22 mouse cellular contexts compared by ENCODE assay signal in the genomic region with DNA sequence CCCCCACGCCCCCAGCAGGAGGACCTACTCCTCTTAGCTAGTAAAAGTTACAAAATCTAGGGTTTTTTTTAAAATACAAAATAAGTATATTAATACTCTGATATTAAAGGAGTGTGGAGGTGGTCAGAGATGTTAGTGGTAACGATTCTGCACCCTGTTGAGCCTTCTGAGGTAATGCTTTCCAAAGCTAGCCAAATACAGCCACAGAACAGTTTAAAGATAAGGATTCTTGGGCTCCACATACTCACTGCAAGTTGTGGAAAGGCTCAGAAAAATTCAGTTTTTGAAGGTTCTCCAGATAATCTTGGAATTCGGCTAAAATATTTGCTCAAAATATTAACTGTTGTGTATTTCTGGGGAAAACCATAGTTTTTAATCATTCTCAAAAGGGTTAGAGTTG.
DNase-seq lines count a peak whose midpoint lies in the region; ATAC-seq and TF ChIP-seq lines count a peak whose summit lies in the region.
"Had no signal": no experiment of that assay in that cellular context is flagged by ENCODE, and none has a peak within 500 bp of the region (broad histone marks: within the 10 kb centered on the region; RNA-seq: fewer than 3 reads in every experiment).

No protein-coding gene starts in this region.

- H3K36me3 ChIP-seq in heart, embryonic 12.5 days = no peaks in the 10 kb centered on the region
- H3K36me3 ChIP-seq in lung, embryonic 16.5 days (ENCODE audit: control insufficient read depth, insufficient read depth, low read length) = no peaks in the 10 kb centered on the region
- no peaks in the 10 kb centered on the region for H3K36me3 ChIP-seq in liver, embryonic 14.5 days (replicated peaks; ENCODE audit: control insufficient read depth, insufficient read depth, low read depth)
- H3K36me3 ChIP-seq: embryonic facial prominence, embryonic 13.5 days; midbrain, embryonic 13.5 days had no signal

- ATAC-seq in heart, embryonic 12.5 days (ENCODE audit: insufficient number of reproducible peaks, low FRiP score) = no peak
- no peak for ATAC-seq in lung, embryonic 16.5 days (ENCODE audit: low read depth)
- no peak; the same call in 1 of the 2 replicates for ATAC-seq in liver, embryonic 14.5 days (ENCODE audit: insufficient read depth)
- ATAC-seq: forebrain, embryonic 14.5 days; inflammation-experienced regulatory T-cells, adult 6 months; midbrain, embryonic 13.5 days had no signal

- H3K27ac ChIP-seq in heart, embryonic 12.5 days (ENCODE audit: poor library complexity, severe bottlenecking) = 0 out of 2 replicates have a peak overlapping the region, but pooled peaks have one; percentile 43
- peak overlapping the region; percentile 36 for H3K27ac ChIP-seq in lung, embryonic 16.5 days (ENCODE audit: low read length)
- H3K27ac ChIP-seq in liver, embryonic 14.5 days = no peak overlapping the region; the same call in 1 of the 2 replicates
- H3K27ac ChIP-seq: embryonic facial prominence, embryonic 13.5 days; hindbrain, embryonic 14.5 days; left cerebral cortex, adult 2 months; midbrain, embryonic 13.5 days had no signal

- no peaks in the 10 kb centered on the region for H3K9me3 ChIP-seq in heart, embryonic 12.5 days (replicated peaks)
- H3K9me3 ChIP-seq in lung, embryonic 16.5 days (ENCODE audit: control insufficient read depth, low read length) = no peaks in the 10 kb centered on the region
- no peaks in the 10 kb centered on the region for H3K9me3 ChIP-seq in liver, embryonic 14.5 days (ENCODE audit: control insufficient read depth, low read length)
- H3K9me3 ChIP-seq: embryonic facial prominence, embryonic 13.5 days; midbrain, embryonic 13.5 days had no signal

- H3K4me3 ChIP-seq in heart, embryonic 12.5 days = no peak overlapping the region
- no peak overlapping the region for H3K4me3 ChIP-seq in lung, embryonic 16.5 days (ENCODE audit: low read length)
- no peak overlapping the region for H3K4me3 ChIP-seq in liver, embryonic 14.5 days (ENCODE audit: insufficient read depth in 1 of 2, low read depth in 2 of 2, low read length in 2 of 2)
- H3K4me3 ChIP-seq: embryonic facial prominence, embryonic 13.5 days; erythroblast, embryonic 14.5 days; left cerebral cortex, adult 2 months; midbrain, embryonic 13.5 days had no signal

- DNase-seq in heart, adult 8-10 months (ENCODE audit: low spot score) = no peak
- no peak for DNase-seq in lung, adult 18-20 months
- DNase-seq in liver, embryonic 14.5 days (ENCODE audit: low read depth in 3 of 3, low spot score in 3 of 3) = no peak
- DNase-seq in frontal cortex, postnatal 14 days (ENCODE audit: low spot score in 2 of 2) = no peak
- DNase-seq in cerebellum, postnatal 14 days = no peak
- no peak for DNase-seq in spleen, adult 12 weeks (ENCODE audit: low spot score)
- DNase-seq: adrenal gland, adult 2 months; cerebellum, adult 18-20 months; cerebellum, postnatal 25 days; embryo, embryonic 11 days; gastrocnemius, postnatal 10 days; heart, adult 11 months; lung, postnatal 10 days had no signal

- TF ChIP-seq CTCF in liver, embryonic 14.5 days (IDR thresholded peaks at IDR 0.05; ENCODE audit: low read depth) = no peak

- peaks cover 13% of the 10 kb centered on the region for H3K4me1 ChIP-seq in heart, embryonic 12.5 days (replicated peaks)
- H3K4me1 ChIP-seq in lung, embryonic 16.5 days (replicated peaks; ENCODE audit: control insufficient read depth, insufficient read depth, low read length) = peaks cover 21% of the 10 kb centered on the region
- peaks cover 12 to 23% of the 10 kb centered on the region in 2 experiments for H3K4me1 ChIP-seq in liver, embryonic 14.5 days (replicated peaks; ENCODE audit: control insufficient read depth in 2 of 2, insufficient read depth in 2 of 2, low read length in 1 of 2)
- H3K4me1 ChIP-seq: embryonic facial prominence, embryonic 13.5 days; midbrain, embryonic 13.5 days had no signal

- no peaks in the 10 kb centered on the region for H3K27me3 ChIP-seq in heart, embryonic 12.5 days (replicated peaks)
- H3K27me3 ChIP-seq in lung, embryonic 16.5 days (ENCODE audit: control insufficient read depth, insufficient read depth, low read depth, low read length) = no peaks in the 10 kb centered on the region
- H3K27me3 ChIP-seq in liver, embryonic 14.5 days (ENCODE audit: control insufficient read depth, insufficient read depth, low read length) = no peaks in the 10 kb centered on the region
- H3K27me3 ChIP-seq: embryonic facial prominence, embryonic 13.5 days; midbrain, embryonic 13.5 days had no signal

- TF ChIP-seq EP300 in liver, embryonic 14.5 days (IDR thresholded peaks at IDR 0.05; ENCODE audit: low read depth) = no peak

- 41% methylated on average over 3 of the region's 3 CpGs for WGBS in heart, embryonic 12.5 days
- WGBS in lung, embryonic 16.5 days = 45% methylated on average over 3 of the region's 3 CpGs
- WGBS in liver, embryonic 14.5 days (ENCODE audit: insufficient replicate concordance) = 27% methylated on average over 3 of the region's 3 CpGs

- H3K4me2 ChIP-seq in heart, embryonic 12.5 days = no peak overlapping the region
- H3K4me2 ChIP-seq in lung, embryonic 16.5 days (ENCODE audit: low read depth, low read length) = 0 out of 2 replicates have a peak overlapping the region, but pooled peaks have one; percentile 3
- H3K4me2 ChIP-seq in liver, embryonic 14.5 days (ENCODE audit: low read depth) = peak overlapping the region; percentile 32
- H3K4me2 ChIP-seq: embryonic facial prominence, embryonic 13.5 days; hindbrain, embryonic 14.5 days; midbrain, embryonic 13.5 days had no signal

- H3K9ac ChIP-seq in heart, embryonic 12.5 days = no peak overlapping the region
- H3K9ac ChIP-seq in lung, embryonic 16.5 days (ENCODE audit: low read length) = no peak overlapping the region
- H3K9ac ChIP-seq in liver, embryonic 14.5 days (replicated peaks) = no peak overlapping the region
- H3K9ac ChIP-seq: embryonic facial prominence, embryonic 13.5 days; hindbrain, embryonic 14.5 days; midbrain, embryonic 13.5 days had no signal
